Mouse (Mus musculus): ENCODE data around the gene Ccdc87. TPM values are rescaled to one million over a fixed set of nuclear protein-coding genes. Genes with fewer than 3 reads are reported as not detected.

The Ccdc87 gene
- total and polyA plus RNA-seq, 3 experiments: not detected

GRCm38 (mm10) chr19:4855470-4855820, 16.3 kb downstream of the Ccdc87 start:
- H3K4me1 ChIP-seq (ENCODE audit: control insufficient read depth in 1 of 2, insufficient read depth in 2 of 2): no peaks in the 10 kb centered on the region
- no peaks in the 10 kb centered on the region for H3K36me3 ChIP-seq (replicated peaks in 1 of 2; ENCODE audit: control insufficient read depth in 1 of 2, insufficient read depth in 1 of 2, low read length in 1 of 2)
- in situ Hi-C loops (cut with MboI; ENCODE audit: low pct_ligation_motif_present, low pct_unique_long_range_greater_than_20kb, low sequenced_read_pairs): loop anchor here (25.0 kb wide), 2 partner anchors 218 to 368 kb away; partner anchors contain the start of genes 2010003K11Rik, Rce1 and Syt12
- TF ChIP-seq RCOR1 (conservative IDR thresholded peaks at IDR 0.05; ENCODE audit: low read depth, low read length) (no peak), JUND (conservative IDR thresholded peaks at IDR 0.05; ENCODE audit: low read depth, low read length) (no peak), HCFC1 (IDR thresholded peaks at IDR 0.05; ENCODE audit: low read depth, low read length) (no peak), KAT2A (IDR thresholded peaks at IDR 0.05; ENCODE audit: insufficient replicate concordance, low read length) (no peak), ZMIZ1 (IDR thresholded peaks at IDR 0.05; ENCODE audit: low read depth, low read length) (no peak), USF2 (conservative IDR thresholded peaks at IDR 0.05; ENCODE audit: low read depth, low read length) (no peak), CHD1 (IDR thresholded peaks at IDR 0.05; ENCODE audit: low read depth, low read length) (no peak), POLR2A (IDR thresholded peaks at IDR 0.05; ENCODE audit: low read depth, low read length) (no peak), MYC (IDR thresholded peaks at IDR 0.05; ENCODE audit: low read depth, low read length) (no peak), ZC3H11A (IDR thresholded peaks at IDR 0.05; ENCODE audit: low read depth, low read length) (no peak), POLR2AphosphoS2 (IDR thresholded peaks at IDR 0.05; ENCODE audit: low read depth, low read length) (no peak)
- H3K9me3 ChIP-seq (replicated peaks; ENCODE audit: low read length): no peaks in the 10 kb centered on the region
- H3K4me3 ChIP-seq (replicated peaks in 1 of 3; ENCODE audit: low read depth in 2 of 3, low read length in 2 of 3, poor library complexity in 1 of 3): no peak overlapping the region
- no peak overlapping the region for H3K9ac ChIP-seq (ENCODE audit: insufficient read depth, low read depth)
- no peaks in the 10 kb centered on the region for H3K79me2 ChIP-seq (replicated peaks; ENCODE audit: control insufficient read depth, extremely low read depth, insufficient read depth, poor library complexity, severe bottlenecking)
- dilution Hi-C loops (cut with MboI; ENCODE audit: extremely low pct_ligation_motif_present, extremely low pct_unique_long_range_greater_than_20kb, low sequenced_read_pairs): no loop called here
- no peak for DNase-seq (ENCODE audit: extremely low read depth)
- peaks cover 57% of the 10 kb centered on the region for H3K27me3 ChIP-seq (replicated peaks)
- no peak overlapping the region for H3K4me2 ChIP-seq (ENCODE audit: insufficient read depth, low read depth, poor library complexity, severe bottlenecking)
- H3K27ac ChIP-seq (ENCODE audit: insufficient read depth, low read depth): no peak overlapping the region

DNA sequence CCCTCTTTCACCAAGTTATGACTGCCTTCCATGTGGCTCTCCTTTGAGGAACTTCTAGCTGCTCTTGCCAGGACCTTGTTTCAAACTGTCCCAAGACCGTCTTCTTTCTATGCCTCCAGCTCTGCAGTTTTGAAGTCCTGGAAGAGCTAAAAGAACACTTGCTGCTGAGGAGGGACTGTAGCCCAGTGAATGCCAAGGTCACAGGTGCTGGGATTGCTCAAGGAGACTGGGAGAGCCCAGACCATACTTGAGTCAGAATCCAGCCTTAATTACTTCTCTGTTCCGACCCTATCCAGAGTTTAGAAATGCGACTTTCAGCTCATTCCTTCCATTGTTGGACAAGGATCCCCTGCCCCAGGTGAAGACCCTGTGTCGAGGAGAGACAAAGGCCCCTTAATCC, 16.8 kb downstream of the Ccdc87 start:
- TF ChIP-seq POLR2AphosphoS2 (IDR thresholded peaks at IDR 0.05; ENCODE audit: low read depth, low read length): no peak
- TF ChIP-seq MAX (IDR thresholded peaks at IDR 0.05; ENCODE audit: low read length): no peak
- TF ChIP-seq JUN (IDR thresholded peaks at IDR 0.05; ENCODE audit: insufficient read depth, low read depth, low read length): no peak
- no peak for TF ChIP-seq ETS1 (conservative IDR thresholded peaks at IDR 0.05; ENCODE audit: low read depth, low read length)
- no peak for TF ChIP-seq GABPA (IDR thresholded peaks at IDR 0.05; ENCODE audit: insufficient replicate concordance, low read depth, low read length)
- TF ChIP-seq BHLHE40 (IDR thresholded peaks at IDR 0.05; ENCODE audit: low read depth, low read length): no peak
- TF ChIP-seq TCF12 (IDR thresholded peaks at IDR 0.05; ENCODE audit: low read depth, low read length): no peak
- TF ChIP-seq ZKSCAN1 (IDR thresholded peaks at IDR 0.05; ENCODE audit: borderline replicate concordance, low read depth, low read length): no peak
- no peak for TF ChIP-seq MEF2A (IDR thresholded peaks at IDR 0.05; ENCODE audit: borderline replicate concordance, low read depth, low read length)
- no peak for TF ChIP-seq EP300 (IDR thresholded peaks at IDR 0.05; ENCODE audit: low read length)
- no peaks in the 10 kb centered on the region for H3K36me3 ChIP-seq (replicated peaks in 1 of 2; ENCODE audit: control insufficient read depth in 1 of 2, insufficient read depth in 1 of 2, low read length in 1 of 2)
- dilution Hi-C loops (cut with MboI; ENCODE audit: extremely low pct_ligation_motif_present, extremely low pct_unique_long_range_greater_than_20kb, low sequenced_read_pairs): no loop called here
- H3K27me3 ChIP-seq (replicated peaks): peaks cover 56% of the 10 kb centered on the region
- H3K4me2 ChIP-seq (ENCODE audit: insufficient read depth, low read depth, poor library complexity, severe bottlenecking): no peak overlapping the region
- H3K9me3 ChIP-seq (replicated peaks; ENCODE audit: low read length): no peaks in the 10 kb centered on the region
- no peak overlapping the region for H3K27ac ChIP-seq (ENCODE audit: insufficient read depth, low read depth)
- no peak for DNase-seq (ENCODE audit: extremely low read depth)
- H3K4me3 ChIP-seq (replicated peaks in 1 of 3; ENCODE audit: low read depth in 2 of 3, low read length in 2 of 3, poor library complexity in 1 of 3): no peak overlapping the region
- in situ Hi-C loops (cut with MboI; ENCODE audit: low pct_ligation_motif_present, low pct_unique_long_range_greater_than_20kb, low sequenced_read_pairs): loop anchor here (25.0 kb wide), 2 partner anchors 219 to 369 kb away; partner anchors contain the start of genes 2010003K11Rik, Rce1 and Syt12
- H3K4me1 ChIP-seq (ENCODE audit: control insufficient read depth in 1 of 2, insufficient read depth in 2 of 2): no peaks in the 10 kb centered on the region
- H3K79me2 ChIP-seq (replicated peaks; ENCODE audit: control insufficient read depth, extremely low read depth, insufficient read depth, poor library complexity, severe bottlenecking): no peaks in the 10 kb centered on the region
- no peak overlapping the region for H3K9ac ChIP-seq (ENCODE audit: insufficient read depth, low read depth)

Measured in CH12.LX (cell line).